Mouse (Mus musculus) stomach, postnatal 0 days (tissue): ENCODE measurements around the gene Unc5b.

Experiments
- CTCF ChIP-seq: IDR thresholded peaks from 2 replicates; pipeline ENCODE4 v1.5.1; 2016; ENCODE audit warnings: antibody characterized with exemption, low read depth, mild to moderate bottlenecking, moderate library complexity
- EP300 ChIP-seq: optimal IDR thresholded peaks from 2 replicates; pipeline ENCODE3; 2016; ENCODE audit warnings: antibody characterized with exemption

- TF ChIP-seq CTCF (no peak), EP300 (no peak)
Observed at GRCm38 (mm10) chr10:60815855-60816254, 15.5 kb downstream of the Unc5b start.
